Mouse (Mus musculus): ENCODE measurements around the gene Src.
A peak's percentile ranks its signal among the peaks of the same experiment; 100 is the strongest.

Gene Src

GRCm38 (mm10) chr2:157475437-157476379 is 57.5 kb downstream of the Src start:
- no peak for DNase-seq (ENCODE audit: low read depth, low spot score)

GRCm38 (mm10) chr2:157478651-157479050 is 60.4 kb downstream of the Src start:
- DNase-seq (ENCODE audit: low read depth, low spot score): peak; percentile 78

- peak; percentile 75 for DNase-seq (ENCODE audit: low read depth, low spot score)
Observed at GRCm38 (mm10) chr2:157479858-157480568, 61.8 kb downstream of the Src start.

GRCm38 (mm10) chr2:157482729-157483128 is 64.5 kb downstream of the Src start:
- no peak for DNase-seq (ENCODE audit: low read depth, low spot score)

GRCm38 (mm10) chr2:157486559-157486958 is 68.3 kb downstream of the Src start:
- DNase-seq (ENCODE audit: low read depth, low spot score): peak; percentile 37

- DNase-seq (ENCODE audit: low read depth, low spot score): no peak
Observed at GRCm38 (mm10) chr2:157486981-157487656, 68.9 kb downstream of the Src start.

GRCm38 (mm10) chr2:157487733-157488175 is 69.5 kb downstream of the Src start:
- DNase-seq (ENCODE audit: low read depth, low spot score): no peak

GRCm38 (mm10) chr2:157493240-157493639 is 75.0 kb downstream of the Src start:
- peak; percentile 89 for DNase-seq (ENCODE audit: low read depth, low spot score)

- DNase-seq (ENCODE audit: low read depth, low spot score): no peak
Observed at GRCm38 (mm10) chr2:157498529-157498928, 80.3 kb downstream of the Src start.

- no peak for DNase-seq (ENCODE audit: low read depth, low spot score)
Observed at GRCm38 (mm10) chr2:157500364-157500763, 82.1 kb downstream of the Src start.

- DNase-seq (ENCODE audit: low read depth, low spot score): no peak
Observed at GRCm38 (mm10) chr2:157501324-157501723, 83.1 kb downstream of the Src start.

GRCm38 (mm10) chr2:157506779-157507178 is 88.5 kb downstream of the Src start:
- DNase-seq (ENCODE audit: low read depth, low spot score): peak; percentile 85

- no peak for DNase-seq (ENCODE audit: low read depth, low spot score)
Observed at GRCm38 (mm10) chr2:157509182-157509581, 90.9 kb downstream of the Src start.

- DNase-seq (ENCODE audit: low read depth, low spot score): no peak
Observed at GRCm38 (mm10) chr2:157510031-157510430, 91.8 kb downstream of the Src start.

- DNase-seq (ENCODE audit: low read depth, low spot score): peak; percentile 79
Observed at GRCm38 (mm10) chr2:157512859-157513258, 94.6 kb downstream of the Src start.

GRCm38 (mm10) chr2:157513737-157514208 is 95.5 kb downstream of the Src start:
- DNase-seq (ENCODE audit: low read depth, low spot score): no peak

GRCm38 (mm10) chr2:157514353-157514752 is 96.1 kb downstream of the Src start:
- no peak for DNase-seq (ENCODE audit: low read depth, low spot score)

GRCm38 (mm10) chr2:157517526-157517925 is 99.3 kb downstream of the Src start:
- no peak for DNase-seq (ENCODE audit: low read depth, low spot score)

GRCm38 (mm10) chr2:157518451-157518850 is 100.2 kb downstream of the Src start:
- DNase-seq (ENCODE audit: low read depth, low spot score): no peak

GRCm38 (mm10) chr2:157519452-157519851 is 101.2 kb downstream of the Src start:
- no peak for DNase-seq (ENCODE audit: low read depth, low spot score)

- peak; percentile 83 for DNase-seq (ENCODE audit: low read depth, low spot score)
Observed at GRCm38 (mm10) chr2:157520496-157520895, 102.3 kb downstream of the Src start.
